Mouse (Mus musculus) lung, postnatal 0 days (tissue): ENCODE measurements at regions not wholly inside any gene's neighbourhood (a gene's known extent, or its start where the extent isn't known, plus 50 kb on each side); places are given as distances from the start of the nearest gene placed in this dataset.

Experiments
- CTCF ChIP-seq: IDR thresholded peaks from 2 replicates; pipeline ENCODE4 v1.5.1; 2016; ENCODE audit warnings: antibody characterized with exemption, mild to moderate bottlenecking
- EP300 ChIP-seq: IDR thresholded peaks from 2 replicates; pipeline ENCODE4 v1.6.1; 2016; ENCODE audit warnings: antibody characterized with exemption, mild to moderate bottlenecking, control low read depth

DNA sequence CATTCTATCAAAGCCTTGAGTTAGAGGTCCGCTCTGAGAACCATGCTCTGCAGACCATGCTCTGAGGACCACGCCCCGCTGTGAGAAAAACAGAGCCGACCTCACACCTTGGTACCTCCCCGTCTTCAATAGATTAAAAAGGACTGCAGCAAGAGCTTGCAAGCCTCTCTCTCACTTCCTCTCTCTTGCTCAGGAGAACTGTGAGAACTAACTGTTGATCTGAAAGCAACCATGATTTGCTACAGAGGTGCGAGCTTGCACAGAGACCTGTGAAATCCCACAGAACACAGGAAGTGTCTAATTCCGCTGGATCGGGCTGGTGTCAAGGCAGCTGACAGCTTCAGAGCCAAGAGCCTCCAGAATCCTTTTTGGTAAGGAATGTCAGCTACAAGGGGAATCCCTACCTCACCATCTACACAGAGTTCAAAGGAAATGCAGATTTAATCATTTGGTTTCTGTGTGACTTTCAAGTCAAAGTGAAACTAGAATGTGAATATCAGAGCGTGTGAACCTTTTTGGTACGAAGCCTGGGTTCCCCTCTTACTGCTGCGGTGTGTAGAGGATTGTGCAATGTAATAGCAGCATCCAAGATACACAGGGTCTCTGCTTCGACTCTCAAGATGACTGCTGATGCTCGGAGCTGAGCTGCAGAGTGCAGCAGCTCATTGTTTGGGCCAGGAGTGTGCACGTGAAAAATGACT is 315.3 kb upstream of the Klf3 start:
- TF ChIP-seq CTCF (no peak), EP300 (no peak)
